Mouse (Mus musculus): ENCODE data around the gene Epop.

DNA sequence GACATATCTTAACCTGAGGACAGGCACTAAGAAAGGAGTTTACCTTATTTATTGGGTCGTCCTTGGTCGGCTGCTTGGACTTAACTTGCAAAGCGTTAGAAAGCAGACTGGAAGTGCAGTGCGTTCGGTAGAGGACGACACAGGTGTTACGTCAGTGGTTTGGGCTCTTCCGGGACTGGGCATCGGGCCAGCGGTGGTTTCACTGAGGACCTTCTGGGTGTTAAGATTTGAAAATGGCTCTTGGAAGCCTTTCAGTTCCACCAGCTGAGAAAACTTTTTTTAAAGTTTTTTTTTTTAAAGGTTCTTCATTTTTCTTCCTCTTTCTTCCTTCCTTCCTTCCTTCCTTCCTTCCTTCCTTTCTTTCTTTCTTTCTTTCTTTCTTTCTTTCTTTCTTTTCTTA is 25.6 kb downstream of the Epop start:
- TF ChIP-seq CTCF (IDR thresholded peaks at IDR 0.05; ENCODE audit: low read depth, low read length) = no peak
- TF ChIP-seq POLR2A (IDR thresholded peaks at IDR 0.05; ENCODE audit: borderline replicate concordance, low read depth, low read length) = no peak

All from bone marrow macrophage, adult 2 months (primary cell).